Mouse (Mus musculus): ENCODE measurements around the gene Prkca. TPM values are rescaled to one million over a fixed set of nuclear protein-coding genes. Genes with fewer than 3 reads are reported as not detected.

Prkca gene
- polyA plus RNA-seq, 1 experiment from 2014 or later: 5.4 TPM

GRCm38 (mm10) chr11:108269516-108269915 is 74.2 kb downstream of the Prkca start:
- WGBS: 54% methylated on average over 7 of the region's 7 CpGs
- no peaks in the 10 kb centered on the region for H3K9me3 ChIP-seq
- H3K4me1 ChIP-seq: peaks cover 33% of the 10 kb centered on the region
- H3K4me3 ChIP-seq: no peak overlapping the region
- H3K36me3 ChIP-seq: no peaks in the 10 kb centered on the region
- H3K9ac ChIP-seq (replicated peaks): no peak overlapping the region
- peaks cover 20% of the 10 kb centered on the region for H3K27me3 ChIP-seq
- ATAC-seq (ENCODE audit: low FRiP score, low read depth): no peak
- no peak overlapping the region for H3K27ac ChIP-seq (replicated peaks)
- H3K4me2 ChIP-seq (replicated peaks): no peak overlapping the region

DNA sequence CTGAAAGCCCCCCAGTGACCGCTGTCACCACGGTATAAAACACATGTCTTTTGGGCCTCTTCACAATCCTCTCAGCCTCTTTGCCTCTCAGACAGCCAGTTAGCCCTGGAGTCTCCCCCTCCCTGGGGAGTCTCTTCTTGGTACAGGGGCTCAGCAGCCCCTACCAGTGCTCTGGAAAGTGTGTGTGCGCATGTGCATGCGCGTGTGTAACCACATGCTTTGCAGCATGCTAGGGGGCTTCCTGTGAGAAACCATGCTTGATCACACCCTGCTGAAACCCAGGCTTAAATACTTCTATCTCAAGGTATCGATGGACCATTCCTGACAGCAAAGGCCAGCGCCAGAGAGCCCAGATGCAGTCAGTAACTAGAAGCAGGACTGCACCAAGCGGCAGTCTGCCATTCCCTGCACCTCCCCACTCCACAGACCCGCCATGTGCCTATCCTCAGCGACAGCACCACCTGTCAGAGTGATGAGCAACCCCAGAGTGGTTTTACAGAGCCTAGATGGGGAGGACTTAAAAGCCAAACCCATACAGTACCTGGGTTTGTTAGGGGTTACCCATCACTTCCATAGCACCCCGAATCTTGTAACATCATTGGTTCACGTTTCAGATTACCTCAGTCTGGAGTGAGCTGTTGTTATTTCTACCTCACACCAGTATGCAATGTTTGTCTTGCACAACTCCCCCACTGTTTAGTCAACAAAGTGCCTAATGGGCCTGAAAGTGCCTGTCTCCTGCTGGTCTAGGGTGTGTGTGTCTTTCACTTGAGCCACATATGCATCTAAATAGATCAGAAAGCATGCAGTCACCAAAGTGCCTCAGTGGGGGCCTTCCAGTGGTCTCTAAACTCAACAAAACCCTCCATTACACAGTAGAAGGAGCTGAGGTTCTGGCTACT is 75.1 kb downstream of the Prkca start:
- no peak overlapping the region for H3K9ac ChIP-seq (replicated peaks)
- H3K27ac ChIP-seq (replicated peaks): no peak overlapping the region
- peaks cover 33% of the 10 kb centered on the region for H3K4me1 ChIP-seq
- no peaks in the 10 kb centered on the region for H3K36me3 ChIP-seq
- no peaks in the 10 kb centered on the region for H3K9me3 ChIP-seq
- H3K4me3 ChIP-seq: no peak overlapping the region
- no peak overlapping the region for H3K4me2 ChIP-seq (replicated peaks)
- WGBS: 58% methylated on average over 12 of the region's 12 CpGs
- no peak; the same call in 1 of the 2 replicates for ATAC-seq (ENCODE audit: low FRiP score, low read depth)
- H3K27me3 ChIP-seq: peaks cover 20% of the 10 kb centered on the region

- no peak overlapping the region for H3K27ac ChIP-seq (replicated peaks)
- H3K9me3 ChIP-seq: no peaks in the 10 kb centered on the region
- H3K36me3 ChIP-seq: no peaks in the 10 kb centered on the region
- H3K4me2 ChIP-seq (replicated peaks): no peak overlapping the region
- H3K4me3 ChIP-seq: no peak overlapping the region
- peaks cover 33% of the 10 kb centered on the region for H3K4me1 ChIP-seq
- no peak for ATAC-seq (ENCODE audit: low FRiP score, low read depth)
- peaks cover 20% of the 10 kb centered on the region for H3K27me3 ChIP-seq
- 82% methylated on average over 7 of the region's 7 CpGs for WGBS
- H3K9ac ChIP-seq (replicated peaks): no peak overlapping the region
Measured at GRCm38 (mm10) chr11:108267825-108268224, 75.9 kb downstream of the Prkca start.

DNA sequence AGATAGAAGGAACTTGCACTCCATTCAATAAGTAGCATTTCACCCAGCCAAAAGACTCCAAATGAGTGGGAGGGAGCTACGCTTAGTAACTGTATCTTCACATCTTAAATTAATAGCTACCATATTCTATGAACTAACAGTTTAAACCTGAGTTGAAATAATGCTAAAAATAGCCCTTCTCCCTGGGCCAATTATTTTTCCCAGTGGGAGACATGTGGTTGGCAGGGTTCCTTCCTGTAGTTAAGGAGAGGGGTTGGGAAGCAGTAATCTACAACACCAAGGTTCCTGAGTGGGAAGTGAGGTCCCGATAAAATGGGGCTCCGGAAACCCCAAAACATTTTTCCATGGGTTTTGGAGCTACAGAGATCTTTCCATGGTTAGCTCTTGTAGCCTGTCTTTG is 76.7 kb downstream of the Prkca start:
- Histone ChIP-seq H3K4me1 (peaks cover 33% of the 10 kb centered on the region), H3K9me3 (no peaks in the 10 kb centered on the region), H3K27me3 (peaks cover 20% of the 10 kb centered on the region), H3K4me2 (replicated peaks) (no peak overlapping the region), H3K27ac (replicated peaks) (no peak overlapping the region), H3K9ac (replicated peaks) (no peak overlapping the region), H3K36me3 (no peaks in the 10 kb centered on the region), H3K4me3 (no peak overlapping the region)
- no peak for ATAC-seq (ENCODE audit: low FRiP score, low read depth)
- WGBS: 91% methylated on average over 3 of the region's 3 CpGs

DNA sequence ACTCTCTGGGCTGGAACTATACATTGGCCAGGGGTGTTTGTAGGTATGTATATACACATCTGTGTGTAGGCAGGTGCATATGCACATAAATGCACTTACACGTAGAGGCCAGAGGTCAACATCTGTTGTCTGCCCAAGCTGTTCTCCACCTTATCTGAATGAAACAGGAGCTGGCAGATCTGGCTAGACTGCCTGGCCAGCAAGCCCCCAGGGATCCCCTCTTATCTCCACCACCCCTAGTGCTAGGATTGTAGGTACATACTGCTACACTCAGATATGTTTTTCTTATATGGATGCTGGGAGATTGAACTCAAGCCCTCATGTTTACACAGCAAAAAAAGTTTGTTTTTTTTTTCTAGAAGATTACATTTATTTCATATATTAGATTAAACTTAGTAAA is 79.9 kb downstream of the Prkca start:
- Histone ChIP-seq H3K4me2 (replicated peaks) (no peak overlapping the region), H3K27ac (replicated peaks) (no peak overlapping the region), H3K27me3 (peaks cover 8% of the 10 kb centered on the region; the same call in 1 of the 2 replicates), H3K4me3 (no peak overlapping the region), H3K9me3 (no peaks in the 10 kb centered on the region), H3K36me3 (no peaks in the 10 kb centered on the region), H3K9ac (replicated peaks) (no peak overlapping the region), H3K4me1 (peaks cover 23% of the 10 kb centered on the region)
- WGBS: 76% methylated on average over 1 of the region's 1 CpGs
- no peak for ATAC-seq (ENCODE audit: low FRiP score, low read depth)

- Histone ChIP-seq H3K4me1 (peaks cover 18% of the 10 kb centered on the region), H3K36me3 (no peaks in the 10 kb centered on the region), H3K9ac (replicated peaks) (no peak overlapping the region), H3K4me3 (no peak overlapping the region), H3K27me3 (peaks cover 7% of the 10 kb centered on the region; the same call in 1 of the 2 replicates), H3K27ac (replicated peaks) (no peak overlapping the region), H3K9me3 (no peaks in the 10 kb centered on the region), H3K4me2 (replicated peaks) (no peak overlapping the region)
- no peak for ATAC-seq (ENCODE audit: low FRiP score, low read depth)
- 79% methylated on average over 3 of the region's 3 CpGs for WGBS
Measured at GRCm38 (mm10) chr11:108263406-108263805, 80.3 kb downstream of the Prkca start.

GRCm38 (mm10) chr11:108261751-108262160 is 82.0 kb downstream of the Prkca start:
- no peak overlapping the region for H3K4me2 ChIP-seq (replicated peaks)
- H3K4me1 ChIP-seq: peaks cover 16% of the 10 kb centered on the region
- H3K4me3 ChIP-seq: no peak overlapping the region
- WGBS: 52% methylated on average over 7 of the region's 7 CpGs
- H3K27me3 ChIP-seq: no peaks in the 10 kb centered on the region
- ATAC-seq (ENCODE audit: low FRiP score, low read depth): no peak
- H3K36me3 ChIP-seq: no peaks in the 10 kb centered on the region
- no peak overlapping the region for H3K27ac ChIP-seq (replicated peaks)
- no peaks in the 10 kb centered on the region for H3K9me3 ChIP-seq
- no peak overlapping the region for H3K9ac ChIP-seq (replicated peaks)

DNA sequence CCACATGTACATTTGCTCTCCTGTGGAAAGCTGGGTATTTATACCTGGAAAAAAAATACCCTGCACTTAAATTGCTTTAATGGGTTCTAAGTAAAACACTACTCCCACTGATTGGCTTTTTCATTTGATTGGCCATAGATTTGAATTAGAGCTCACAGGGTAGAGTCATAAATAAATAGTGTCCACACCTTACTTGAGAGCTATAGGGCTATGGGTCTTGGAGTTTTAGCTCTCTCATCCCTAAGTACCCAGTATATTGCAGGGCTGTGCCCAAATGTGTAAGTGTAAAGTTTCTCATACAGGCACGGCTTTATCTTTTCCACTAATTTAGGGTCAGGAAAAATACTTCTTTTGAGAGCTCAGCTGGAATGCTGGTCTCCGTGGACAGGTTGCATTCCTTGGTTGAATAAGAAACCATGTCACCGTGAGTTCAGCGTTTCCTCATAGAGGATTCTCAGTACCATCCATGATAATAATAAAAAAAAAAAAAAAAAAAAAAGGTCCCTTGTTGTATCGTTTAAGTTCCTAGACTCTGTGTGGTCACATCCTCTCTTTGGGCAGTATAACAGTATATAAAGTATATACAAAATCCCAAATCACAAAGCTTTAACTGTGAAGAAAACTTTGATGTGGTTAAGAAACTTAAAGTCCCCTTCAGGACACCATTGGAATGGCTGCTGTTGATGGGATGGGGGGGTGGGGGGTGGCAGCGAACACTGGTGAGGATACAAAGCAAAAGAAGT is 82.8 kb downstream of the Prkca start:
- ATAC-seq (ENCODE audit: low FRiP score, low read depth): no peak
- Histone ChIP-seq H3K9ac (replicated peaks) (no peak overlapping the region), H3K4me2 (replicated peaks) (no peak overlapping the region), H3K4me1 (peaks cover 16% of the 10 kb centered on the region), H3K9me3 (no peaks in the 10 kb centered on the region), H3K4me3 (no peak overlapping the region), H3K27me3 (no peaks in the 10 kb centered on the region), H3K36me3 (no peaks in the 10 kb centered on the region), H3K27ac (replicated peaks) (no peak overlapping the region)
- WGBS: 70% methylated on average over 6 of the region's 6 CpGs

DNA sequence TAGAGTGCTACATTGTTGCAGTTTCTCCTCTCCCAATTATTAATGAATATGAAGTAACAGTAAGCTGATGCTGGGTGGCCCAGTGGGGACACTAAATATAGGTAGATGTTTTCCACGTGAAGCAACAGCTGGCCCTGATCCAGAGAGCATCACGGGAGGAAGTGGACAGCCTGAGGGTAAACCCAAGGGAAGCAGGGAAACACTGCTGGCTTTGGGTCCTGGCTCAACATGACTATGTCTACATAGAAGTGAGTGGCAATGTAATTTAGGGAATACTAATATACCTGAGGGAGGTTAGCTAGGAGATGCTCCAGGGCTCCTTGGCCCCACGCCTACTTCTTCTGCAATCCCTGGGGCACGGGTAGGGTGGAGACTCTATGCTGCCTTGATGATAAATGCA is 84.3 kb downstream of the Prkca start:
- Histone ChIP-seq H3K4me3 (no peak overlapping the region), H3K9me3 (no peaks in the 10 kb centered on the region), H3K4me2 (replicated peaks) (no peak overlapping the region), H3K27ac (replicated peaks) (no peak overlapping the region), H3K27me3 (no peaks in the 10 kb centered on the region), H3K4me1 (peaks cover 16% of the 10 kb centered on the region), H3K36me3 (no peaks in the 10 kb centered on the region), H3K9ac (replicated peaks) (no peak overlapping the region)
- ATAC-seq (ENCODE audit: low FRiP score, low read depth): no peak
- 88% methylated on average over 4 of the region's 4 CpGs for WGBS

DNA sequence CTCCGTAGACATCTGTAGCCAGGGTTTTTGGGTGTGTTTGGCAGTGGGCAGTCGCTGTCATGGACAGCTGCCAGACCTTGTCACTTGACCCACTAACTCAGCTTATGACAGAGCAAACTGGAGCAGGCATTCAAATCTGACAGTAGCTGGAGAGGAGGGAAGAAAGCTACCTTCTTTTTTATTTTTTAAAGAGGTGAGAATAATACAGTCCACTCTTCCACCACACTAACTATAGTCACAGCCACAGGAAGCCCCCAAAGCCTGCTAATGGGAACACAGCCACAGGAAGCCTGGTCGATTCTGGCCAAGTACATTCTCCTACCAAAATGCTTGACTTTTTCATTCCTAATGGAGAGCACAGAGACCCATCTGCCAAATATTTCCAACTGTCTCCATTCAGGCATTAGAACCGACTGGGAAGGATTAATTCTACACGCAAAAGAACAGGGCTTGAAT is 84.9 kb downstream of the Prkca start:
- ATAC-seq (ENCODE audit: low FRiP score, low read depth): no peak
- H3K4me1 ChIP-seq: peaks cover 16% of the 10 kb centered on the region
- H3K27me3 ChIP-seq: no peaks in the 10 kb centered on the region
- H3K27ac ChIP-seq (replicated peaks): no peak overlapping the region
- 83% methylated on average over 5 of the region's 5 CpGs for WGBS
- H3K9me3 ChIP-seq: no peaks in the 10 kb centered on the region
- H3K4me3 ChIP-seq: no peak overlapping the region
- H3K4me2 ChIP-seq (replicated peaks): no peak overlapping the region
- no peak overlapping the region for H3K9ac ChIP-seq (replicated peaks)
- H3K36me3 ChIP-seq: no peaks in the 10 kb centered on the region

- Histone ChIP-seq H3K27ac (replicated peaks) (no peak overlapping the region), H3K9me3 (no peaks in the 10 kb centered on the region), H3K4me3 (no peak overlapping the region), H3K4me2 (replicated peaks) (no peak overlapping the region), H3K9ac (replicated peaks) (no peak overlapping the region), H3K36me3 (no peaks in the 10 kb centered on the region), H3K27me3 (no peaks in the 10 kb centered on the region), H3K4me1 (peaks cover 16% of the 10 kb centered on the region)
- no peak for ATAC-seq (ENCODE audit: low FRiP score, low read depth)
- 82% methylated on average over 8 of the region's 8 CpGs for WGBS
Measured at GRCm38 (mm10) chr11:108257921-108258320, 85.8 kb downstream of the Prkca start.

- WGBS: 82% methylated on average over 5 of the region's 5 CpGs
Measured at GRCm38 (mm10) chr11:108254681-108255080, 89.0 kb downstream of the Prkca start.

More at GRCm38 (mm10) chr11:108254681-108255080, 89.0 kb downstream of the Prkca start:
- no peak overlapping the region for H3K4me3 ChIP-seq
- no peak overlapping the region for H3K4me2 ChIP-seq (replicated peaks)
- H3K4me1 ChIP-seq: peaks cover under 1% of the 10 kb centered on the region; the same call in 1 of the 2 replicates
- H3K9ac ChIP-seq (replicated peaks): no peak overlapping the region
- no peak overlapping the region for H3K27ac ChIP-seq (replicated peaks)
- H3K9me3 ChIP-seq: no peaks in the 10 kb centered on the region
- no peaks in the 10 kb centered on the region for H3K27me3 ChIP-seq
- ATAC-seq (ENCODE audit: low FRiP score, low read depth): no peak
- H3K36me3 ChIP-seq: no peaks in the 10 kb centered on the region
